Mouse (Mus musculus): ENCODE results near the gene Hist1h3i.

- TF ChIP-seq CTCF (IDR thresholded peaks at IDR 0.05) (no peak), EP300 (IDR thresholded peaks at IDR 0.05) (no peak)
These were observed 31.8 kb downstream of the Hist1h3i start for GRCm38 (mm10) chr13:21751417-21751816.
